Mouse (Mus musculus): ENCODE measurements around the gene Trappc6b. TPM values are rescaled to one million over a fixed set of nuclear protein-coding genes. Genes with fewer than 3 reads are reported as not detected.
"Not testable (repeated sequence)": the region's sequence is repeated elsewhere in the genome, so short reads cannot be mapped to it uniquely, and the experiment has no call there.

Trappc6b gene
- polyA plus RNA-seq, 1 experiment from 2014 or later, result 184 TPM

DNA sequence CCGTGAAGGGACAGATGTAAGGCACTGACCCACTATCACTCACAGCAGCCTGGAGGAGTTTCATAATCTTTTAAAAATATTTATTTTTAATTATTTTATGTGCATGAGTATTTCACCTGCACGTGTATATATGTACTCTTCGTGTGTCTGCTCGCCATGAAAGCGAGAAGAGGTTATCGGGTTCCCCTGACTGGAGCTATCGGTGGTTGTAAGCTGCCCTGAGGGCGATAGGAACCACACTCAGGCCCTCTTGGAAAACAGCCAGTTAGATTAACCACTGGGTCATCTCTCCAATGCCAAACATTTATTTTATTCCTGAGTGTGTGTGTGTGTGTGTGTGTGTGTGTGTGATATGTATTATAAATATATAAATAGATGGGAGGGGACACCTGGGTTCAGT, 3.6 kb upstream of the Trappc6b start:
- H3K36me3 ChIP-seq (ENCODE audit: control insufficient read depth, insufficient read depth, low read length), result peaks cover 12% of the 10 kb centered on the region; the same call in 1 of the 2 replicates

DNA sequence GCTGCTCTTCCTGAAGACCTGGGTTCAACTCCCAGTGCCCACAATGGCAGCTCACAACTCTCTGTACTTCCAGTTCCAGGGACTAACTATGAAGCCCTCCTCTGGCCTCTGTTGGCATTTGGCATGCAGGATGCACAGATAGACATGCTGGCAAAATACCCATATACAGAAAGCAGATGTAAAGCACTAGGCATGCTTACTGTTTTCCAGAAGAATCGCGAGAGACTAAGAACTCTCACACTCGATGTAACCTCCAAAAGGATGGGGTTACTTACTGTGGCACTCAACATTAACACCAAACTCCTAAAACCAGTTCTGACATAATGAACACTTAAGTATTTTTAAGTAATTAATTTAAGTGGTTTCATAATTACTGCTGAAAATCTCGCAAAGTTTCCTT, 950 bp downstream of the Trappc6b start:
- Histone ChIP-seq H3K36me3 (ENCODE audit: control insufficient read depth, insufficient read depth, low read length) (peaks cover 4% of the 10 kb centered on the region; the same call in 1 of the 2 replicates), H3K4me2 (ENCODE audit: low read length) (peak overlapping the region; percentile 80), H3K4me3 (ENCODE audit: low read depth, low read length) (peak overlapping the region; percentile 79), H3K9ac (ENCODE audit: low read depth, low read length) (peak overlapping the region; percentile 96), H3K27ac (ENCODE audit: low read length) (peak overlapping the region; percentile 97; the same call in 1 of the 2 replicates), H3K9me3 (replicated peaks; ENCODE audit: control insufficient read depth, low read length, poor library complexity, severe bottlenecking) (no peaks in the 10 kb centered on the region), H3K4me1 (ENCODE audit: control insufficient read depth, insufficient read depth, low read length) (peaks cover 27% of the 10 kb centered on the region), H3K27me3 (ENCODE audit: control insufficient read depth, insufficient read depth, low read depth, low read length) (no peaks in the 10 kb centered on the region)
- 59% methylated on average over 4 of the region's 4 CpGs for WGBS
- ATAC-seq, result no peak

More for the DNA sequence above, 3.6 kb upstream of the Trappc6b start:
- Histone ChIP-seq H3K4me1 (ENCODE audit: control insufficient read depth, insufficient read depth, low read length) (peaks cover 17% of the 10 kb centered on the region), H3K9me3 (replicated peaks; ENCODE audit: control insufficient read depth, low read length, poor library complexity, severe bottlenecking) (no peaks in the 10 kb centered on the region), H3K27me3 (ENCODE audit: control insufficient read depth, insufficient read depth, low read depth, low read length) (no peaks in the 10 kb centered on the region), H3K4me3 (ENCODE audit: low read depth, low read length) (no peak overlapping the region), H3K27ac (ENCODE audit: low read length) (no peak overlapping the region), H3K4me2 (ENCODE audit: low read length) (no peak overlapping the region), H3K9ac (ENCODE audit: low read depth, low read length) (no peak overlapping the region)
- WGBS, result 83% methylated on average over 8 of the region's 8 CpGs
- ATAC-seq, result no peak

DNA sequence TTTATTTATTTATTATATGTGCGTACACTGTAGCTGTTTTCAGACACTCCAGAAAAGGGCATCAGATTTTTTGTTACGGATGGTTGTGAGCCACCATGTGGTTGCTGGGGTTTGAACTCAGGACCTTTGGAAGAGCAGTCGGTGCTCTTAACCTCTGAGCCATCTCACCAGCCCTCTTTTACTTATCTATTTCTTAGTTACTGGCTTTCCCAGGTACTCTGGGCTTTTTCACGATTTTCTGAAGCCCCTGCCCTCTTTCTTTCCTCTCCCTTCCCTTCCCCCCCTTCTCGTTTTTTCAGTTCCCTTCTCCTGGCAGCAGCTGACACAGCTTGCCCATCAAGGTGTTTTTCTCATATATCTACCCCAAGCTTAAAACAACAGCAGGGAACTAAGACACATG, 3.0 kb downstream of the Trappc6b start:
- 91% methylated on average over 5 of the region's 5 CpGs for WGBS
- H3K9ac ChIP-seq (ENCODE audit: low read depth, low read length); H3K27ac ChIP-seq (ENCODE audit: low read length); H3K4me2 ChIP-seq (ENCODE audit: low read length); H3K27me3 ChIP-seq (ENCODE audit: control insufficient read depth, insufficient read depth, low read depth, low read length); H3K4me3 ChIP-seq (ENCODE audit: low read depth, low read length); H3K9me3 ChIP-seq (replicated peaks; ENCODE audit: control insufficient read depth, low read length, poor library complexity, severe bottlenecking); ATAC-seq; H3K36me3 ChIP-seq (ENCODE audit: control insufficient read depth, insufficient read depth, low read length): not testable (repeated sequence)
- H3K4me1 ChIP-seq (ENCODE audit: control insufficient read depth, insufficient read depth, low read length), result peaks cover 27% of the 10 kb centered on the region

DNA sequence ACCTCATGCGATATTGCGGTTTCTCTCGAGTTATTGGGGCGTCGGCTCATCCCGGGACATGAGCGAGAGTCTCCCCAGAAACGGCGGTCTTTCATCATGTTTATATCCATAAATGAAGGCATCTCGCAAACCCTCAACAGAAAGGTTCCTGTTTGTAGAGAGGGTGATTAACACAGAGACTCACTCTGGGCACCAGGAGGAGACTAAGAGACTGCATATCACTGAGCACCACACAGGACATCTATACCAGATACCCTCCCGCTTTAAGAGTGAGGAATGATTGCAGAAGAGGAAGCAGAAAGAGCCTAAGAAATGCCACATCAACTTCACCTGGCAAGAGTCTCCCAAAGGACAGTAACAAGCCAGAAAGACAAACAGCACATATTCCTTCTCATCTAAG, 5.0 kb downstream of the Trappc6b start:
- no peaks in the 10 kb centered on the region for H3K9me3 ChIP-seq (replicated peaks; ENCODE audit: control insufficient read depth, low read length, poor library complexity, severe bottlenecking)
- no peak for ATAC-seq
- no peak overlapping the region for H3K4me3 ChIP-seq (ENCODE audit: low read depth, low read length)
- 98% methylated on average over 11 of the region's 11 CpGs for WGBS
- peaks cover 4% of the 10 kb centered on the region; the same call in 1 of the 2 replicates for H3K36me3 ChIP-seq (ENCODE audit: control insufficient read depth, insufficient read depth, low read length)
- no peaks in the 10 kb centered on the region for H3K27me3 ChIP-seq (ENCODE audit: control insufficient read depth, insufficient read depth, low read depth, low read length)
- H3K4me1 ChIP-seq (ENCODE audit: control insufficient read depth, insufficient read depth, low read length), result peaks cover 27% of the 10 kb centered on the region
- H3K9ac ChIP-seq (ENCODE audit: low read depth, low read length), result no peak overlapping the region
- no peak overlapping the region for H3K27ac ChIP-seq (ENCODE audit: low read length)
- no peak overlapping the region for H3K4me2 ChIP-seq (ENCODE audit: low read length)

DNA sequence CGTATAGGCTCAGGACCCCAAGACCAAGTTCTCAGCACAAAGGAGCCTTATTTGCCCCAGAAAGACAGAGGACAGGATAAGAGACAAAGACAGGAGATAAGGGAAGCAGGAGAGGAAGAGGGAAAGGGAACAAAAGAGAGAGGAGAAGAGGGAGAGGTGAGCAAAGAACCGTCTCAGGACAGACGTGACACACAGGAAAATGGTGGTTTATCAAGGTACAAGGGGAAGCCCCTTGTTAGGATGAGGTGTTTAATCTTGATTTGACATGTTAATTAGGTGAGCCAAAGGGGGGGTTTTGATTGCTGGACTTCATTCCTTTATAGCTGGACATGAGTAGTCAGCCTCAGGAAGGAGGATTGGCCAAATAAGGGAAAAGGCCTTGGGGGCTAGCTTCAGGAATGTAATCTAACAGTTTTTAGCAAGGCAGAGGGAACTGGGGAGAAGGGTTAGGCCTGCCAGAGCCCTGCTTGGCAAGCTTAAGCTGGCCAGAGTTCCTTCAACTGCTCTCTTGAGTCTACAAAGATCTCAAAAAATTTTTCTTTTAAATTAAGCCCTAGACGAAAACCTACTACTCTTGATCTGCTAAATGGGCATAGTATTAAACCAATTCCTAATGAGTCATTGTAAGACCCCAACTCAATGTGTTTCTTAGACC, 5.9 kb downstream of the Trappc6b start:
- peaks cover 4% of the 10 kb centered on the region; the same call in 1 of the 2 replicates for H3K36me3 ChIP-seq (ENCODE audit: control insufficient read depth, insufficient read depth, low read length)
- no peak overlapping the region for H3K4me2 ChIP-seq (ENCODE audit: low read length)
- ATAC-seq, result no peak
- H3K4me1 ChIP-seq (ENCODE audit: control insufficient read depth, insufficient read depth, low read length), result peaks cover 26% of the 10 kb centered on the region
- no peaks in the 10 kb centered on the region for H3K27me3 ChIP-seq (ENCODE audit: control insufficient read depth, insufficient read depth, low read depth, low read length)
- 90% methylated on average over 4 of the region's 4 CpGs for WGBS
- H3K4me3 ChIP-seq (ENCODE audit: low read depth, low read length), result no peak overlapping the region
- no peaks in the 10 kb centered on the region for H3K9me3 ChIP-seq (replicated peaks; ENCODE audit: control insufficient read depth, low read length, poor library complexity, severe bottlenecking)
- no peak overlapping the region for H3K27ac ChIP-seq (ENCODE audit: low read length)
- no peak overlapping the region for H3K9ac ChIP-seq (ENCODE audit: low read depth, low read length)

DNA sequence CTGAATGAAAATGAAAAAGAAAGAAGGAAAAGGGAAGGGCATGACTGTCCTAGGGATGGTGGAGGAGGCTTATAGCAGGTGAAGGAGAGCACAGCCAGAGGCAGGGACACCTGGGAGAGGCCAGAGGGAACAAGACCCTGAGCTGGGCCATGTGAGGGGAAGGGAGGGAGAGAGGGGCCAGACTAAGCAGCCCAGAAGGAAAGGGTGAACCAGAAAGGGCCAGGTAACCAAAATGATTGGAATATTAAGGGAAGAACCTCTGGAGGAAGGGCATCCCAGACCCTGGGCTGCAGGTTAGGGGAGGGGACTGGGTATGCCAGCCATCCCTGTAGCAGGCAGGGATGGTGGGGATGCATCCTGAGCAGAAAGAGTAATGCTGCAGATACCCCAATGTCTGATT, 7.3 kb downstream of the Trappc6b start:
- no peak overlapping the region for H3K9ac ChIP-seq (ENCODE audit: low read depth, low read length)
- no peak overlapping the region for H3K27ac ChIP-seq (ENCODE audit: low read length)
- no peaks in the 10 kb centered on the region for H3K27me3 ChIP-seq (ENCODE audit: control insufficient read depth, insufficient read depth, low read depth, low read length)
- no peak overlapping the region for H3K4me2 ChIP-seq (ENCODE audit: low read length)
- H3K4me1 ChIP-seq (ENCODE audit: control insufficient read depth, insufficient read depth, low read length), result peaks cover 12% of the 10 kb centered on the region
- no peak for ATAC-seq
- peaks cover 4% of the 10 kb centered on the region; the same call in 1 of the 2 replicates for H3K36me3 ChIP-seq (ENCODE audit: control insufficient read depth, insufficient read depth, low read length)
- no peak overlapping the region for H3K4me3 ChIP-seq (ENCODE audit: low read depth, low read length)
- H3K9me3 ChIP-seq (replicated peaks; ENCODE audit: control insufficient read depth, low read length, poor library complexity, severe bottlenecking), result no peaks in the 10 kb centered on the region

DNA sequence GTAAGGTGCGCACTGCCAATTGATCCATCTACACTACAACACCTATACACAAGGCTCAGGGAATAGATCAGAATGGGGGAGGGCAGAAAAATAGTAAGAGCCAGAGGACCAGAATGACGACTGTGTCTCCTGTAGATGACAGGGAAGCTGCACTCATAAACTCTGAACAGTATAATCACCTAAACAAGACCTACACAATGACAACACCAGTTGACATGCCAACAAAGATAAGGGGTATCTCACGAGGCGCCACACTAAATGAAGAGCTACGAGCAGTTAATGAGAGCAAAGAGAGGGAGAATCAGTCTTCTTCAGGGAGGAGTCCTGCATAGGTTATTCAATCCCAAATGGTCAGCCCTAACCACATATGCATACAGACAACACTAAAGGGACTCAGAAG, 8.1 kb downstream of the Trappc6b start:
- ATAC-seq, result no peak
- Histone ChIP-seq H3K9ac (ENCODE audit: low read depth, low read length) (no peak overlapping the region), H3K4me3 (ENCODE audit: low read depth, low read length) (no peak overlapping the region), H3K36me3 (ENCODE audit: control insufficient read depth, insufficient read depth, low read length) (peaks cover 4% of the 10 kb centered on the region; the same call in 1 of the 2 replicates), H3K27me3 (ENCODE audit: control insufficient read depth, insufficient read depth, low read depth, low read length) (no peaks in the 10 kb centered on the region), H3K4me1 (ENCODE audit: control insufficient read depth, insufficient read depth, low read length) (peaks cover 4% of the 10 kb centered on the region), H3K27ac (ENCODE audit: low read length) (no peak overlapping the region), H3K9me3 (replicated peaks; ENCODE audit: control insufficient read depth, low read length, poor library complexity, severe bottlenecking) (no peaks in the 10 kb centered on the region), H3K4me2 (ENCODE audit: low read length) (no peak overlapping the region)
- WGBS, result 89% methylated on average over 5 of the region's 5 CpGs

DNA sequence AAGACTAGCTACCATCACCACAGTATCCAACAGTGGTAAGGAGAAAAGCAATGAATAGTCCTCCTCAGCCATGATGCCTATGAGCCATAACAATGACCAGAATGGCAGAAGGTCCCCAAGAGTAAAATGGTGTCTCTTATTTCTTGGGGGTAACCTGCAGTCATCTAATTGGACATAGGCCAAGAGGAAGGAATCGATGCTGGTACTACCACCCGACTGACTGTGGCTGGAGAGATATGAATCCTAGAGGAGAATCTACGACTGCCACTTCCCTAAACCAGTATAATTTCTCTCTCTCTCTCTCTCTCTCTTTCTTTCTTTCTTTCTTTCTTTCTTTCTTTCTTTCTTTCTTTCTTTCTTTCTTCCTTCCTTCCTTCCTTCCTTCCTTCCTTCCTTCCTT, 8.8 kb downstream of the Trappc6b start:
- H3K4me3 ChIP-seq (ENCODE audit: low read depth, low read length), result no peak overlapping the region
- 95% methylated on average over 3 of the region's 3 CpGs for WGBS
- no peak for ATAC-seq
- no peaks in the 10 kb centered on the region; the same call in 1 of the 2 replicates for H3K4me1 ChIP-seq (ENCODE audit: control insufficient read depth, insufficient read depth, low read length)
- H3K9ac ChIP-seq (ENCODE audit: low read depth, low read length), result no peak overlapping the region
- H3K9me3 ChIP-seq (replicated peaks; ENCODE audit: control insufficient read depth, low read length, poor library complexity, severe bottlenecking), result no peaks in the 10 kb centered on the region
- H3K27ac ChIP-seq (ENCODE audit: low read length), result no peak overlapping the region
- H3K27me3 ChIP-seq (ENCODE audit: control insufficient read depth, insufficient read depth, low read depth, low read length), result no peaks in the 10 kb centered on the region
- peaks cover 4% of the 10 kb centered on the region; the same call in 1 of the 2 replicates for H3K36me3 ChIP-seq (ENCODE audit: control insufficient read depth, insufficient read depth, low read length)
- H3K4me2 ChIP-seq (ENCODE audit: low read length), result no peak overlapping the region

DNA sequence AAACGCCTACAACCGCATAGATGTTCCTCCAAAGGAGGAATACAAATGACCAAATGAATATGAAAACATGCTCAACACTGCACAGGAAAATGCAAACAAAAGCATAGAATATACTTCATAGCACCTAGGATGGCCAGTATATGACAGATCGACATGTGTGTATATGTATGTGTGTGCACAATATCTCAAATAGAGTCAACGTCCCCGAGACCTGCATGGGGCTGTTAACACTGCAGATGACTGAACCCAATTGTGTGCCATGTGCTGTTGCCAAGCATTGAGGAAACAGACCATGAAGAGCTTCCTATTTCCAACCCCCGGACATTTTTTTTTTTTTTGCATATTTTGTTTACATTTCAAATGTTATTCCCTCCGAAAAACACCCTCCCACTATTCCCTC, 20.4 kb downstream of the Trappc6b start:
- Histone ChIP-seq H3K4me1 (ENCODE audit: control insufficient read depth, insufficient read depth, low read length) (no peaks in the 10 kb centered on the region), H3K4me3 (ENCODE audit: low read depth, low read length) (no peak overlapping the region), H3K27ac (ENCODE audit: low read length) (no peak overlapping the region), H3K4me2 (ENCODE audit: low read length) (no peak overlapping the region), H3K27me3 (ENCODE audit: control insufficient read depth, insufficient read depth, low read depth, low read length) (no peaks in the 10 kb centered on the region), H3K9ac (ENCODE audit: low read depth, low read length) (no peak overlapping the region), H3K36me3 (ENCODE audit: control insufficient read depth, insufficient read depth, low read length) (peaks cover 12% of the 10 kb centered on the region), H3K9me3 (replicated peaks; ENCODE audit: control insufficient read depth, low read length, poor library complexity, severe bottlenecking) (no peaks in the 10 kb centered on the region)
- WGBS, result 34% methylated on average over 7 of the region's 7 CpGs
- ATAC-seq, result 0 out of 2 replicates have a peak, but pooled peaks have one; percentile 54
